Mouse (Mus musculus): ENCODE data around the gene Draxin. TPM values are rescaled to one million over a fixed set of nuclear protein-coding genes. Genes with fewer than 3 reads are reported as not detected.
"Not testable (repeated sequence)": the region's sequence is repeated elsewhere in the genome, so short reads cannot be mapped to it uniquely, and the experiment has no call there.

The Draxin gene
- total RNA-seq, 2 experiments from 2014 or later: 0.07 TPM; not detected in 1

GRCm38 (mm10) chr4:148152547-148152946 is 22.0 kb upstream of the Draxin start:
- DNase-seq (ENCODE audit: low spot score in 2 of 2): no peak

DNA sequence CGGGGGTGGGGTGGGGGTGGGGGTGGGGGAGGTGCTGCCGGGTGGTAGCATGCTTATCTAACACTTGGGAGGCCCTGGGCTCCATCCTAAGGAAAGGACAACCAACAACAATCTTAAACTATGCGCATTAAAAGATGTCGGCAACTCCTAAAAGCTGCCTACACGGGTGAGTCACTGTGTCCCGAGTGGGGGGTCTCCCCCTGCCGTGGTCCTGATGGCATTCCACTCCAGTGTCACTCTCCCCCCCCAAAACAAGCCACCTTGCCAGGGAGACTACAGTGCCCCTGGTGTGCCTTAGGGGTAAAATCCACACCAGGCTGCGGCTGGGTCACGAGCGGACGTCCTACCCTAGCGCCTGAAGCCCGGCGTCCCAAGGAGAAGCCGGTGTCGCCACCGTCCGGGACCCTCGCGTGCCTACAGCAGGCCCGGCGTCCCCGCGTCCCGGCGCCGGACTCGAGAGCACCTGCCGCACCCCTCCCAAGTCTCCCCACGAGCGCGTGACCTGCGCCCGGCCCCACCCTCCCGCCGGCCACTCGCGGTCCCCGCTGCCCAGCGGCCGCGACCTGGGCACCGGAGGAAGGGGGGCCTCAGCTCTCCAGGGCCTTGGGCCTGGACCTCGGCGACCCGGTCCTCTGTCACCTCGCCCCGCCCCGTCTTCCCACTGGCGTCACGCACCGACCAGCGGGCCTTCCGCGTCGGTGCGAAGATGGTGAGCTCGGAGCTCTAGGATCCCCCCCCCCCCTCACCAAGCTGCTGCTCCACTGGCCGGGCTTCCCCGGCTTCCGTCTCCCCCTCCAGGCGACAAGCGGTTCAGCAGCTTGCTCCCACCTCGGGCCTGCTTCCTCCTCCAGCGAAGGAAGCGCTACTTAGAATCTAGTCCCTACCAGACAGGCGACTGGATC is 21.0 kb upstream of the Draxin start, which contains the start of gene Fbxo6:
Fbxo6 (minus strand) TSS at position 874 of the 902 bp plus-strand sequence.
- peak; percentile 82 to 84 for DNase-seq (ENCODE audit: low spot score in 2 of 2)

DNA sequence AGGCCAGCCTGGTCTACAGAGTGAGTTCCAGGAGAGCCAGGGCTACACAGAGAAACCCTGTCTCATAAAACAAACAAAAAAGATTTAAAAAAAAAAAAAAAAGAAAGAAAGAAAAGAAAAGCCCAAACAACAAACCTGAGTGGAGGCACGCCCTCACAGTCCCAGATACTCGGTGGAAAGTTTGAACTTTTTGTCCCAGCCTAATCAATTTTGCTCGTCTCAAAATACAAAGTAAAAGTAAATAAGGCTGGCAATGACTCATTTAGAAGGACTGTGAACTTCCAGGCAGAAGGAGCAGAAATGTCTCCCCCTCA is 20.4 kb upstream of the Draxin start:
- DNase-seq (ENCODE audit: low spot score in 2 of 2): no peak

GRCm38 (mm10) chr4:148150242-148150641 is 19.7 kb upstream of the Draxin start:
- DNase-seq (ENCODE audit: low spot score in 2 of 2): no peak

DNA sequence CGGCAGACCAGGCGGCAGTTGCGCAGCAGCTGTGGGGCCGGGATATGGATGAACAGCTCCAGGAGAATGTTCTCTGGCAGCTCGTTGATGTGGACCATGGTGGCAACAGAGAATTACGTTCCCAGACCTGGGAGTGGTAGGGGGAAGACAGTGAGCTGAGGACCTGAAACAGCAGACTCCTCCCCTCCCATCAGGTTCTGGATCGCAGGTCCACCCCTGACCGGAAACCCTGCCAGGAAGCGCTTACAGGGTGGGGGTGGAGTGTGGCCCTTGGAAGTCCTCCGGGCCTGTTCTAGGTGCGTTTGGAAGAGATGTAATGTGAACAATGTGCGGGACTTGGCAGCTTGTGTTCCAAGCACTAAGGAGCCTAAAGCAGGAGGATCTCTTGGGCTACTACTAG is 19.0 kb upstream of the Draxin start:
- DNase-seq (ENCODE audit: low spot score in 2 of 2): no peak

- no peak for DNase-seq (ENCODE audit: low spot score in 2 of 2)
Observed at GRCm38 (mm10) chr4:148147714-148148113, 17.2 kb upstream of the Draxin start.

DNA sequence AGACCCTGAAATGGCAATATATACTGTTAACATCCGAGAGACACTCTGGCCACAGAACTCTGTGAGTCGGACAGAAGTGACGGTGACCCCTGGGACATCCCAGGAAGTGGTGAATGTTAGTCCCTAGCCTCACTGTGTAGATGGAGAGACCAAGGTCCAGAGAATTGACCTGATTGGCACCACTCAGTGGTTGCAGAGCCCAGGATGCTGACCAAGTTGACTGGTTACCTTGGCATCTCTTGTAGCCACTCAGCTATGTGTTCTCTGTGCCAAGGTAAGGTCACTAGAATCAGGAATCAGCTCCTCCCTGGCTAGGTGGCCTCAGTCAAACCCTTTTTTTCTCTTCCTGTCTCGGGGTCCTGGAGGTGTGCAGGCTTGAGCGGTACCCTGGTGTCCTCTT is 13.2 kb upstream of the Draxin start:
- DNase-seq (ENCODE audit: low spot score in 2 of 2): no peak

- DNase-seq (ENCODE audit: low spot score in 2 of 2): peak; percentile 88 to 92
Observed at GRCm38 (mm10) chr4:148140098-148141011, 9.9 kb upstream of the Draxin start.

DNA sequence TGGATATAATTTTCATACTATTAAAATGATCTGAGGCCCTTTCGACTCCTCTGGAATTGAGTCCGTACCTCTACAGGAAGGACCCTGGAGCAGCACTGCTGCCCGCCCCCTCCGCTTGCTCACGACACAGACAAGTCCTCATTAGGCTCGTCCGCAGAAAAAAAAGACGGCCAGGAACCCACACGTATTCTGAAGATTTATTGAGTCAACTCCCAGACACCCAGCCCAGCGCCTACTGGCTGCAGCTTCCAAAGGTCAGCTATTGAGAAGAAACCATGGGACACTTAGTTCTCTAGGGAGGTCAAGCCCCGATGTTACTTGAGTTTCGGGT is 9.2 kb upstream of the Draxin start:
- DNase-seq (ENCODE audit: low spot score in 2 of 2): no peak

- DNase-seq (ENCODE audit: low spot score in 2 of 2): no peak
Observed at GRCm38 (mm10) chr4:148137503-148137902, 7.0 kb upstream of the Draxin start.

GRCm38 (mm10) chr4:148134988-148135387 is 4.5 kb upstream of the Draxin start:
- no peak for DNase-seq (ENCODE audit: low spot score in 2 of 2)

- no peak for DNase-seq (ENCODE audit: low spot score in 2 of 2)
Observed at GRCm38 (mm10) chr4:148131497-148132081, 1.1 kb upstream of the Draxin start.

DNA sequence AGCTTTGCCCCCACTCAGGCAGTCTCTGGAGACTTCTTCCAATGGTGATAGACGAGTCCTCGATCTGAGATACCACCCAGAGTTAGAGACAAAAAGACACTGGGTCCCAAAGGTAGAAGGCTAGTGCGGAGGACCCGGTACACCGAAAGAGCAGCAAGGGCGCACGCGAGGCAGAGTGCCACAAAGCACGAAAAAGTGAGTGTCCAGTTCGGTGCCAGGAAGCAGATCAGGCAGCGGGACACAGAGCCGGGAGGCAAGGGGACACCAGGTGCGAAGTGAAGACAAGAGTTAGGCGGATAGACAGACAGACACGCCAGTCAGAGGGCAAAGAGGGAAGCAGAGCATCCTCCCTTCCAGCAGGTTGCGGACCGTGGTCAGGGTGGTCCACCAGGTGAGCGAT is 365 bp downstream of the Draxin start, which contains the start of gene Mad2l2:
Mad2l2 (plus strand) TSS at position 252 of the 400 bp plus-strand sequence.
- DNase-seq (ENCODE audit: low spot score in 2 of 2): no peak

GRCm38 (mm10) chr4:148128672-148129071 is 1.8 kb downstream of the Draxin start:
- DNase-seq (ENCODE audit: low spot score in 2 of 2): no peak

- no peak for DNase-seq (ENCODE audit: low spot score in 2 of 2)
Observed at GRCm38 (mm10) chr4:148128241-148128640, 2.3 kb downstream of the Draxin start.

- DNase-seq (ENCODE audit: low spot score in 2 of 2): no peak
Observed at GRCm38 (mm10) chr4:148122694-148123066, 7.8 kb downstream of the Draxin start.

GRCm38 (mm10) chr4:148121982-148122693 is 8.4 kb downstream of the Draxin start:
- no peak for DNase-seq (ENCODE audit: low spot score in 2 of 2)

DNA sequence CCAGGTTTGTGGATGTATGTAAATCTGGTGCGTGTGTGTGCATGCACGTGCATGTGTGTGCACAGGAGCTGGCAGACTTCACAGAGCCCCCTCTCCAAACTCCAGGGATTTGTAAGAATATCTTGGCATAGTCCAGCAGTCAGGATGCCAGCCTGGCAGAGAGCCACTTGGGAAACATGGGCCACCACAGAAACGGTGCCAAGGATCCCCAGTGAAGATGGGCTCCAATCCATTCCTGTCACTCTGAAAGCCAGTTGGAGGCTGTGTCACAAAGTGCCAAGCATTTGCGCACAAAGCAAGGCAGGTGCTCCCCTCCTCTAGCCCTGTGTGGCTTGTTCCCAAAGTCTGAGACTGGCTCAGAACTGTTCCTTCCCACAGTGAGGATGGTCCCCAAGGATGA is 9.1 kb downstream of the Draxin start:
- no peak for DNase-seq (ENCODE audit: low spot score in 2 of 2)

GRCm38 (mm10) chr4:148120555-148120954 is 9.9 kb downstream of the Draxin start:
- no peak for DNase-seq (ENCODE audit: low spot score in 2 of 2)

- not testable (repeated sequence) for DNase-seq (ENCODE audit: low spot score in 2 of 2)
Observed at GRCm38 (mm10) chr4:148119578-148119977, 10.9 kb downstream of the Draxin start.

GRCm38 (mm10) chr4:148117392-148117791 is 13.1 kb downstream of the Draxin start:
- DNase-seq (ENCODE audit: low spot score in 2 of 2): no peak

All from adrenal gland, adult 18-20 months (tissue).